Mouse (Mus musculus) liver, embryonic 15.5 days (tissue): ENCODE data around the gene Mrpl35. TPM values are rescaled to one million over a fixed set of nuclear protein-coding genes. Genes with fewer than 3 reads are reported as not detected.

Experiments
- ATAC-seq: fragments of 200-750 bp; cut with Nextera tagmentation; 2 replicates; pipeline ENCODE4 v1.8.0; 2017; ENCODE audit warnings: moderate number of reproducible peaks, mild to moderate bottlenecking, moderate library complexity; ENCODE audit not compliant: insufficient read depth
- H3K27ac ChIP-seq: fragments of 300-500 bp; sonication (generic); replicated peaks from 2 replicates; pipeline ENCODE4 v1.5.1; 2015; ENCODE audit warnings: mild to moderate bottlenecking, inconsistent platforms
- H3K27me3 ChIP-seq: fragments of 300-500 bp; sonication (generic); 2 replicates; pipeline ENCODE4 v1.6.1; 2015; ENCODE audit warnings: mild to moderate bottlenecking, inconsistent platforms
- H3K36me3 ChIP-seq: fragments of 300-500 bp; sonication (generic); replicated peaks from 2 replicates; pipeline ENCODE4 v1.6.1; 2015; ENCODE audit warnings: moderate library complexity, mild to moderate bottlenecking, inconsistent platforms
- H3K4me1 ChIP-seq: fragments of 300-500 bp; sonication (generic); replicated peaks from 2 replicates; pipeline ENCODE4 v1.6.1; 2015; ENCODE audit warnings: inconsistent platforms
- H3K4me2 ChIP-seq: fragments of 300-500 bp; sonication (generic); 2 replicates; pipeline ENCODE4 v1.6.1; 2015; ENCODE audit warnings: moderate library complexity, mild to moderate bottlenecking, inconsistent platforms
- H3K4me3 ChIP-seq: fragments of 300-500 bp; sonication (generic); replicated peaks from 2 replicates; pipeline ENCODE4 v1.5.1; 2015; ENCODE audit warnings: mild to moderate bottlenecking, inconsistent platforms
- H3K9ac ChIP-seq: fragments of 300-500 bp; sonication (generic); 2 replicates; pipeline ENCODE4 v1.6.1; 2015; ENCODE audit warnings: moderate library complexity, mild to moderate bottlenecking, inconsistent platforms
- H3K9me3 ChIP-seq: fragments of 300-500 bp; sonication (generic); replicated peaks from 2 replicates; pipeline ENCODE4 v1.6.1; 2016; ENCODE audit warnings: inconsistent platforms
- WGBS: fragments of 180-500 bp; shearing (Covaris S2); methylation state at CpG from one replicate; pipeline ENCODE4 v1.1.7; 2015; ENCODE audit warnings: mixed read lengths; ENCODE audit not compliant: insufficient replicate concordance; 5-methylcytosine and 5-hydroxymethylcytosine counted together
- polyA plus RNA-seq: library from polyadenylated mRNA; unstranded; fragments of >200 nt; fragmentation: Nextera tagmentation; extraction: Ambion mirVana; gene quantifications from 2 replicates; pipeline ENCODE4 v1.2.1, GENCODE M21; 2015

Mrpl35 gene
- polyA plus RNA-seq, 1 experiment from 2014 or later = 56.5 TPM

DNA sequence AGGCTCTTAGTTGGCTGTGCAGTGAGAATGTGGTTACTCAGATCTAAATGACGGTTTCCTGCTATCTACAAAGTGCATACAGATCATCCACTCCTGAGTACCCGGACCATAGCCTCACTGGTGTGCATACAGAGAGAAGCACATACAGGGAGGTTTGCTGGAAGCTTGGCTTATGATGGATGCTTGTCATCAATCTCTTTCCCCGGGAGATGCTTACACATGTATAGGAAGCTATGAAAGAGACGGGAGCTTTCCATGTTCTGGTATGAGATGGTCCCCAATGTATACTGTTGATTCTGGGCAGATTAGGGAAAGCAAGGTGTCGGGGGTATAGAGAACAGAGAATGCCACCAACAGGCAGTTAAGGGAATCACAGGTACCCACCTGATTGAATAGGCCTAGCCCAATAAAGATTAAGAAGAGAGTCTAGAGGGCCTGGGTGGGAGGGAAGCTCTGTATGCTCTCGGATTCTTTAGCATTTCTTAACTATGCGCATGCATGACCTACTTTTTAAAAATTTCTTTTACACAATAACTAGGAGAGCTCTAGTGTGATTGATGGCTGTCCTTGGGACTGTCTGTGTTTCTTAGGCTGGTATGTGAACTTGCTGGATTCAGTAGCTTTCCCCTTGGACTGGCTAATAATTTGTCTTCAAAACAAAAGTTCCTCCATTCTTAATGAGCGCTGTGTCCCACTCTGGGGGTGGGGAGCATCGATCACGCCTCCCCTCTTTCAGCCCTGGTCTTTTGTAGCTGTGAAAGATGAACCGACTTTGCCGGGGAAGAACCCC is 56.7 kb downstream of the Mrpl35 start:
- Histone ChIP-seq H3K9ac (no peak overlapping the region), H3K27ac (no peak overlapping the region), H3K4me1 (no peaks in the 10 kb centered on the region), H3K4me3 (no peak overlapping the region), H3K4me2 (no peak overlapping the region), H3K9me3 (no peaks in the 10 kb centered on the region), H3K36me3 (no peaks in the 10 kb centered on the region), H3K27me3 (no peaks in the 10 kb centered on the region)
- no peak for ATAC-seq
- WGBS = 67% methylated on average over 12 of the region's 12 CpGs

DNA sequence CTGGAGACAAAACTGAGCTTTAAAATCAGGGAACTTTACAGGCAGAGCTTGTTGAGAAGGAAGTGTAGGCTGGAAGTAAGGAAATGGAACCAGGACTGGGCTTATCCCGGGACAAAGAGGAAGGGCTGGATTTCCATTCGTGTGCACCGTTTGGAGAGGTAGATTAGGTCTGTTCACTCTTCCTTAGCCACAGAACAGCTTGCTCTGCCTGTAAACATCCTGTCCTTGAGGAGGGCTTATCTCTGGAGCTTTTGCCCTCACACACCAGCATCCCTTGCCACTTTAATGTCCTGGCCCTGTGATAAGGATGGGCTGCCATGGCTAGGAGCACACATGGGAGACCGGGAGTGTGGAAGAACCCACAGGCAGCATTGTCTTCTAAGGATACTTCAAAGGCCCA is 59.0 kb downstream of the Mrpl35 start:
- no peak overlapping the region for H3K27ac ChIP-seq
- no peak overlapping the region for H3K4me3 ChIP-seq
- H3K9me3 ChIP-seq = no peaks in the 10 kb centered on the region
- WGBS = 24% methylated on average over 4 of the region's 4 CpGs
- ATAC-seq = 0 out of 2 replicates have a peak, but pooled peaks have one; percentile 12
- H3K9ac ChIP-seq = no peak overlapping the region
- no peaks in the 10 kb centered on the region for H3K4me1 ChIP-seq
- no peak overlapping the region for H3K4me2 ChIP-seq
- H3K36me3 ChIP-seq = no peaks in the 10 kb centered on the region
- no peaks in the 10 kb centered on the region for H3K27me3 ChIP-seq

Other genes with a start within 250 kb of the Mrpl35 start
- gene Kdm3a, start 194.0 kb downstream of the Mrpl35 start, polyA plus RNA-seq = 14.7 and 15.1 TPM in 2 replicates
- 3.2 and 3.3 TPM in 2 replicates for gene Reep1, start 119.4 kb downstream of the Mrpl35 start, polyA plus RNA-seq
- 121 and 123 TPM in 2 replicates for gene Immt, start 4.4 kb upstream of the Mrpl35 start, polyA plus RNA-seq
- gene Ptcd3, start 81.8 kb upstream of the Mrpl35 start, polyA plus RNA-seq = 50.9 and 52.1 TPM in 2 replicates
- 13.0 and 13.5 TPM in 2 replicates for gene Polr1a, start 82.1 kb upstream of the Mrpl35 start, polyA plus RNA-seq